Mouse (Mus musculus): Measurements from ENCODE around the gene Aqp6.

GRCm38 (mm10) chr15:99611563-99611962, 10.4 kb downstream of the Aqp6 start:
- TF ChIP-seq GATA1 (IDR thresholded peaks at IDR 0.05; ENCODE audit: borderline replicate concordance, low read length) (no peak), FLI1 (IDR thresholded peaks at IDR 0.05; ENCODE audit: low read length) (no peak)
